Mouse (Mus musculus) liver, adult 2 months (tissue): ENCODE data around the gene Nipal1.

Source experiments
- CTCF ChIP-seq: fragments of 200-500 bp; IDR thresholded peaks from 2 replicates; pipeline ENCODE4 v1.5.1; 2011; ENCODE audit warnings: low read depth, low read length, control low read depth
- POLR2A ChIP-seq: fragments of 200-500 bp; IDR thresholded peaks from 2 replicates; pipeline ENCODE4 v1.6.1; 2011; ENCODE audit warnings: low read length, control low read depth; ENCODE audit not compliant: insufficient read depth; ENCODE audit errors: extremely low read depth

- TF ChIP-seq CTCF (no peak), POLR2A (no peak)
Measured at GRCm38 (mm10) chr5:72671017-72671699, 23.6 kb downstream of the Nipal1 start.
